Mouse (Mus musculus): Measurements from ENCODE around the gene Dmpk.

DNA sequence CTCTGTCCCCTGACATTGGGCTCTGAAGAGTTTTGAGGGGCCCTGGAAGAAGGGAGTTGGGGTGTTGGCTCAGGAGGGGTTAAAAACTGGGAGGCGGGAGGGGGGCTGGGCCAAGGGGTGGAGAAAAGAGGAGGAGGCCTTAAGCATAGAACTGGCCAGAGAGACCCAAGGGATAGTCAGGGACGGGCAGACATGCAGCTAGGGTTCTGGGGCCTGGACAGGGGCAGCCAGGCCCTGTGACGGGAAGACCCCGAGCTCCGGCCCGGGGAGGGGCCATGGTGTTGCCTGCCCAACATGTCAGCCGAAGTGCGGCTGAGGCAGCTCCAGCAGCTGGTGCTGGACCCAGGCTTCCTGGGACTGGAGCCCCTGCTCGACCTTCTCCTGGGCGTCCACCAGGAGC is at the start of gene Dmpk:
- no peak for TF ChIP-seq CTCF (IDR thresholded peaks at IDR 0.05; ENCODE audit: extremely low read depth, insufficient read depth, insufficient read length, insufficient replicate concordance)
- no peak for TF ChIP-seq POLR2A (IDR thresholded peaks at IDR 0.05; ENCODE audit: low read depth, low read length)
